Mouse (Mus musculus) MEL (cell line): ENCODE results near the gene Pbx2. TPM values are rescaled to one million over a fixed set of nuclear protein-coding genes. Genes with fewer than 3 reads are reported as not detected.

Experiments used
- DNase-seq: peaks from one replicate; pipeline ENCODE4 v3.0.0; 2011; ENCODE audit warnings: low read depth, low spot score
- H3K27ac ChIP-seq: 2 replicates; pipeline ENCODE4 v1.5.1; 2012; ENCODE audit warnings: low read depth, mild to moderate bottlenecking, control low read depth, low read length, moderate library complexity; ENCODE audit not compliant: control insufficient read depth
- H3K27me3 ChIP-seq, 2 experiments: fragments of 150-350 bp in 1 of 2; sonication (generic) in 1 of 2; 2 replicates each; pipeline ENCODE4 v1.6.1; 2012; ENCODE audit warnings: low read length in 2 of 2, mild to moderate bottlenecking in 2 of 2, improper control_type of control experiment in 1 of 2, moderate library complexity in 1 of 2; ENCODE audit not compliant: insufficient read depth in 2 of 2, control insufficient read depth in 1 of 2
- H3K36me3 ChIP-seq, 2 experiments: 2 replicates each; pipeline ENCODE4 v1.6.1; 2012 to 2014; ENCODE audit warnings: low read length in 2 of 2, improper control_type of control experiment in 1 of 2, inconsistent platforms in 1 of 2, mild to moderate bottlenecking in 1 of 2; ENCODE audit not compliant: insufficient read depth in 2 of 2, control insufficient read depth in 1 of 2
- H3K4me1 ChIP-seq, 2 experiments: fragments of 150-350 bp in 1 of 2; sonication (generic) in 1 of 2; 2 replicates each; pipeline ENCODE4 v1.6.1; 2012; ENCODE audit warnings: low read length in 2 of 2, improper control_type of control experiment in 1 of 2, mild to moderate bottlenecking in 1 of 2; ENCODE audit not compliant: insufficient read depth in 2 of 2, control insufficient read depth in 1 of 2
- H3K4me3 ChIP-seq, 2 experiments: fragments of 150-350 bp in 1 of 2; sonication (generic) in 1 of 2; 2 replicates each; pipeline ENCODE4 v1.5.1; 2012; ENCODE audit warnings: low read depth in 2 of 2, low read length in 2 of 2, mild to moderate bottlenecking in 2 of 2, moderate library complexity in 2 of 2, control low read depth in 1 of 2, improper control_type of control experiment in 1 of 2; ENCODE audit not compliant: control insufficient read depth in 1 of 2, insufficient read depth in 1 of 2
- H3K79me2 ChIP-seq: 2 replicates; pipeline ENCODE4 v1.6.1; 2012; ENCODE audit warnings: mild to moderate bottlenecking, low read length, moderate library complexity; ENCODE audit not compliant: control insufficient read depth, poor library complexity, insufficient read depth
- H3K9ac ChIP-seq: 2 replicates; pipeline ENCODE4 v1.6.1; 2012; ENCODE audit warnings: low read depth, mild to moderate bottlenecking, control low read depth, low read length, moderate library complexity; ENCODE audit not compliant: control insufficient read depth, poor library complexity, severe bottlenecking
- H3K9me3 ChIP-seq: fragments of 150-350 bp; sonication (generic); replicated peaks from 2 replicates; pipeline ENCODE4 v1.6.1; 2012; ENCODE audit warnings: mild to moderate bottlenecking, low read length, improper control_type of control experiment, moderate library complexity; ENCODE audit not compliant: insufficient read depth
- CHD1 ChIP-seq: IDR thresholded peaks from 2 replicates; pipeline ENCODE4 v1.6.1; 2012; ENCODE audit warnings: low read depth, mild to moderate bottlenecking, inconsistent platforms, low read length, improper control_type of control experiment
- CTCF ChIP-seq, 3 experiments: IDR thresholded peaks in 2 of 3; conservative IDR thresholded peaks in 1 of 3; 2 replicates each; pipeline ENCODE4 v1.5.1; 2011 to 2012; ENCODE audit warnings: low read length in 3 of 3, low read depth in 2 of 3, mild to moderate bottlenecking in 2 of 3, improper control_type of control experiment in 1 of 3, inconsistent platforms in 1 of 3, mixed read lengths in 1 of 3, moderate library complexity in 1 of 3; ENCODE audit not compliant: control insufficient read depth in 1 of 3, insufficient read depth in 1 of 3, poor library complexity in 1 of 3, severe bottlenecking in 1 of 3
- E2F4 ChIP-seq: IDR thresholded peaks from 2 replicates; pipeline ENCODE4 v1.6.1; 2011; ENCODE audit warnings: low read depth, low read length, improper control_type of control experiment, borderline replicate concordance
- ELF1 ChIP-seq: IDR thresholded peaks from 2 replicates; pipeline ENCODE4 v1.6.1; 2014; ENCODE audit warnings: low read depth, mild to moderate bottlenecking, inconsistent platforms, low read length, improper control_type of control experiment, moderate library complexity
- ETS1 ChIP-seq: IDR thresholded peaks from 2 replicates; pipeline ENCODE4 v1.6.1; 2012; ENCODE audit warnings: low read depth, mild to moderate bottlenecking, inconsistent platforms, low read length, improper control_type of control experiment, moderate library complexity
- GATA1 ChIP-seq: IDR thresholded peaks from 2 replicates; pipeline ENCODE4 v1.6.1; 2011; ENCODE audit warnings: low read depth, low read length, improper control_type of control experiment
- JUND ChIP-seq: IDR thresholded peaks from 2 replicates; pipeline ENCODE4 v1.6.1; 2011; ENCODE audit warnings: low read depth, mild to moderate bottlenecking, improper control_type of control experiment, low read length
- KAT2A ChIP-seq: conservative IDR thresholded peaks from 2 replicates; pipeline ENCODE4 v1.6.1; 2012; ENCODE audit warnings: low read depth, low read length, improper control_type of control experiment, inconsistent platforms
- MAZ ChIP-seq: IDR thresholded peaks from 2 replicates; pipeline ENCODE4 v1.6.1; 2012; ENCODE audit warnings: low read depth, mild to moderate bottlenecking, inconsistent platforms, low read length, improper control_type of control experiment
- MEF2A ChIP-seq: IDR thresholded peaks from 2 replicates; pipeline ENCODE4 v1.6.1; 2014; ENCODE audit warnings: low read depth, mild to moderate bottlenecking, inconsistent platforms, low read length, improper control_type of control experiment; ENCODE audit not compliant: poor library complexity, insufficient replicate concordance, severe bottlenecking; ENCODE audit errors: extremely low read depth
- MYB ChIP-seq: IDR thresholded peaks from 2 replicates; pipeline ENCODE4 v1.6.1; 2011; ENCODE audit warnings: mild to moderate bottlenecking, low read depth, low read length, improper control_type of control experiment
- MYC ChIP-seq: IDR thresholded peaks from 2 replicates; pipeline ENCODE4 v1.6.1; 2011; ENCODE audit warnings: low read depth, mild to moderate bottlenecking, low read length, improper control_type of control experiment, moderate library complexity
- NELFE ChIP-seq: IDR thresholded peaks from 2 replicates; pipeline ENCODE4 v1.6.1; 2011; ENCODE audit warnings: low read depth, low read length, improper control_type of control experiment
- POLR2A ChIP-seq, 2 experiments: IDR thresholded peaks; 2 replicates each; pipeline ENCODE4 v1.6.1; 2011 to 2012; ENCODE audit warnings: low read length in 2 of 2, mild to moderate bottlenecking in 2 of 2, control low read depth in 1 of 2, improper control_type of control experiment in 1 of 2, low read depth in 1 of 2, moderate library complexity in 1 of 2; ENCODE audit not compliant: control insufficient read depth in 1 of 2, insufficient read depth in 1 of 2, poor library complexity in 1 of 2
- SIN3A ChIP-seq: IDR thresholded peaks from 2 replicates; pipeline ENCODE4 v1.6.1; 2012; ENCODE audit warnings: low read length, improper control_type of control experiment, inconsistent platforms
- SMC3 ChIP-seq: IDR thresholded peaks from 2 replicates; pipeline ENCODE4 v1.6.1; 2011; ENCODE audit warnings: low read depth, low read length, improper control_type of control experiment
- TCF12 ChIP-seq: IDR thresholded peaks from 2 replicates; pipeline ENCODE4 v1.6.1; 2014; ENCODE audit warnings: low read depth, mild to moderate bottlenecking, inconsistent platforms, low read length, improper control_type of control experiment, moderate library complexity
- ZC3H11A ChIP-seq: IDR thresholded peaks from 2 replicates; pipeline ENCODE4 v1.6.1; 2012; ENCODE audit warnings: low read depth, mild to moderate bottlenecking, inconsistent platforms, low read length, improper control_type of control experiment
- polyA plus RNA-seq, 2 experiments: library from polyadenylated mRNA; stranded (reverse) in 1 of 2; unstranded in 1 of 2; fragments of >175 nt in 1 of 2; fragments of >200 nt in 1 of 2; gene quantifications; 2 replicates each; pipeline versions ENCODE4 v1.2.1 to v1.2.4; 2012; ENCODE audit warnings: low replicate concordance in 2 of 2, low read depth in 1 of 2; ENCODE audit not compliant: insufficient read length in 2 of 2, insufficient read depth in 1 of 2, missing spikeins in 1 of 2
- total RNA-seq: library from RNA; depleted of rRNA; stranded (reverse); fragments of 300-350 nt; gene quantifications from 2 replicates; pipeline ENCODE4 v1.2.3, GENCODE M21; 2012

Gene Pbx2
- total and polyA plus RNA-seq, 3 experiments, result 40.3 to 76.7 TPM; not detected in 1

GRCm38 (mm10) chr17:34592581-34593549 is 1.8 kb downstream of the Pbx2 start:
- peaks cover 0 to 29% of the 10 kb centered on the region in 2 experiments; a peak in 3 of 4 replicates for H3K36me3 ChIP-seq
- H3K9me3 ChIP-seq, result no peaks in the 10 kb centered on the region
- peaks cover 11% of the 10 kb centered on the region for H3K79me2 ChIP-seq
- H3K27me3 ChIP-seq, result no peaks in the 10 kb centered on the region
- H3K9ac ChIP-seq, result peak overlapping the region; percentile 99
- TF ChIP-seq POLR2A (IDR thresholded peaks at IDR 0.05; ENCODE audit: control insufficient read depth in 1 of 2, insufficient read depth in 1 of 2, low read depth in 1 of 2, low read length in 2 of 2, poor library complexity in 1 of 2) (no peak), CTCF (IDR thresholded peaks at IDR 0.05 in 2 of 3, conservative IDR thresholded peaks at IDR 0.05 in 1 of 3; ENCODE audit: control insufficient read depth in 1 of 3, insufficient read depth in 1 of 3, low read depth in 2 of 3, low read length in 3 of 3, poor library complexity in 1 of 3, severe bottlenecking in 1 of 3) (no peak), CHD1 (no peak), SMC3 (no peak), ZC3H11A (no peak), SIN3A (no peak; the same call in 1 of the 2 replicates), TCF12 (no peak), MYB (no peak), KAT2A (no peak), JUND (no peak), ELF1 (no peak), NELFE (no peak), ETS1 (no peak), E2F4 (no peak)
- peaks cover 11 to 42% of the 10 kb centered on the region in 2 experiments for H3K4me1 ChIP-seq
- DNase-seq, result peak; percentile 34
- H3K27ac ChIP-seq, result peak overlapping the region; percentile 11
- H3K4me3 ChIP-seq, result peak overlapping the region; percentile 44 to 98

GRCm38 (mm10) chr17:34593752-34594525 is 2.9 kb downstream of the Pbx2 start:
- no peak overlapping the region for H3K4me3 ChIP-seq
- H3K36me3 ChIP-seq, result peaks cover 0 to 21% of the 10 kb centered on the region in 2 experiments; a peak in 3 of 4 replicates
- no peak overlapping the region for H3K27ac ChIP-seq
- peaks cover 7% of the 10 kb centered on the region for H3K79me2 ChIP-seq
- no peak overlapping the region for H3K9ac ChIP-seq
- no peak for TF ChIP-seq MEF2A
- no peak for TF ChIP-seq ZC3H11A
- TF ChIP-seq GATA1, result no peak
- no peak for TF ChIP-seq MAZ
- no peak for TF ChIP-seq SIN3A
- no peak for TF ChIP-seq ELF1
- no peak for TF ChIP-seq MYC
- H3K4me1 ChIP-seq, result peaks cover 7 to 34% of the 10 kb centered on the region in 2 experiments
- no peak for DNase-seq
- no peaks in the 10 kb centered on the region for H3K9me3 ChIP-seq
- no peaks in the 10 kb centered on the region for H3K27me3 ChIP-seq
